Mouse (Mus musculus) small intestine, adult 2 months (tissue): ENCODE results near the gene Acbd5.

Source experiments
- CTCF ChIP-seq: fragments of 200-500 bp; IDR thresholded peaks from 2 replicates; pipeline ENCODE4 v1.5.1; 2012; ENCODE audit warnings: low read depth, mild to moderate bottlenecking, control low read depth, inconsistent platforms, low read length, moderate library complexity, mixed read lengths; ENCODE audit not compliant: insufficient replicate concordance, insufficient read length; ENCODE audit errors: extremely low read depth
- POLR2A ChIP-seq: fragments of 200-500 bp; IDR thresholded peaks from 2 replicates; pipeline ENCODE4 v1.6.1; 2012; ENCODE audit warnings: low read depth, mild to moderate bottlenecking, control low read depth, inconsistent platforms, low read length, moderate library complexity

DNA sequence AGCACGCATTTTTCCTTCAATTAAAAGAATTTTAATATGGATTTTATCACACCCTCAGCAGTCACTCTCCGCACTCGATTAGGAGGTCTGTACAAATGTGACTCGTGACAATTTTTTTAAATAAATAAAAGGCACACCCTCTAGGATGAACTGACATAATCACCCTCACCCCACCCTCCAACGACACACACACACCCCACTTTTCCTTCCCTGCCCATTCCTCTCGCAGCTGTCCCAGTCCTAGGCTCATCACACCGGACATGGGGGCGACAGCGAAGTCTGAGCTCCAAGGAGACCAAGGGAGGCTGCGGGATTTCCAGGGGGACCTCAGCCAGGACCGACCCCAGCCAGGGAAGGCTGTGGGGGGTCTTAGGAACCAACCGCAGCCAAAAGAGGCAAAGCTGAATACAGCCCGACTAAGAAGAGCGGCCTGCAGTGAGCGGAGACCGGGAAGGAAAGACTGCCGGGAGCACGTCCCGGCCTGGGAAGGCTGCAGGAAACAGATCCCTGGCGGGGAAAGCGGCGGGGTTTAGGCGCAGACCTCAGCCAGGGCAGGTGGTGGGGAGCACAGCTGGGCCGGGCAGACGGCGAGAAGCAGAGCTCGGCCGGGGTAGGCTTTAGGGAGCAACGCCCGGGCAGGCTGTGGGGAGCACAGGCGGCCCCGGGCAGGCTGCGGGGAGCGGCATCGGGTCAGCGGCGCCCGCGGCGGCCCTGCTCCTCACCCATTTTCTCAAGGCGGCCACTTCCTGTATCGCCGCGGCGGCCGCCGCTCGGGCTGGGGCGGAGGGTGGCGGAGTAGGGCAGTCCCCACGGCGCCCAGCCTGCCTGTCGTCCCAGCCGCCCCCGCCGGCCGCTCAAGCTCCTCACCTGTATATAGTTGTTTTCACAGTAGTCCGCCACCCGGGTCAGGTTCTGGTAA lies 28.6 kb upstream of the Acbd5 start:
- TF ChIP-seq CTCF (no peak), POLR2A (no peak; the same call in 1 of the 2 replicates)
